8 mouse cellular contexts compared by ENCODE assay signal in genomic region chr1:131137717-131138118, GRCm38 (mm10). TPM values are rescaled to one million over a fixed set of nuclear protein-coding genes. Genes with fewer than 3 reads are reported as not detected.
DNase-seq lines count a peak whose midpoint lies in the region; ATAC-seq and TF ChIP-seq lines count a peak whose summit lies in the region.

No protein-coding gene starts in this region.

- H3K9ac ChIP-seq in limb, embryonic 12.5 days (replicated peaks) = peak overlapping the region; percentile 71

- ATAC-seq in Patski = peak; percentile 29
- ATAC-seq in erythroblast, adult 5-6 weeks (replicated peaks; ENCODE audit: low FRiP score, poor library complexity, severe bottlenecking) = peak; percentile 19; the same call in 1 of the 2 replicates
- peak; percentile 84 for ATAC-seq in limb, embryonic 12.5 days (ENCODE audit: insufficient number of reproducible peaks, insufficient read depth, low FRiP score, low TSS enrichment, low read depth)

- peak; percentile 50 for DNase-seq in kidney, postnatal 10 days
- DNase-seq in kidney, postnatal 36 days = no peak
- DNase-seq in Patski (ENCODE audit: low read depth, low spot score) = no peak
- no peak for DNase-seq in ovary, postnatal 36 days (ENCODE audit: low spot score)
- DNase-seq in Muller cell, postnatal 12 days (ENCODE audit: inconsistent ontology term) = no peak

- no peaks in the 10 kb centered on the region for H3K9me3 ChIP-seq in limb, embryonic 12.5 days

- no peak for TF ChIP-seq POLR2A in small intestine, adult 2 months (IDR thresholded peaks at IDR 0.05; ENCODE audit: low read depth, low read length)

- in situ Hi-C loops in Patski (cut with MboI; ENCODE audit: low pct_unique_long_range_greater_than_20kb) = loop anchor here (25.0 kb wide), 1 partner anchor 1200 kb away; no protein-coding TSS in a partner anchor

- H3K4me3 ChIP-seq in limb, embryonic 12.5 days (replicated peaks) = peak overlapping the region; percentile 66
- H3K4me3 ChIP-seq in small intestine, adult 2 months (ENCODE audit: low read depth, low read length) = peak overlapping the region; percentile 92

- no peaks in the 10 kb centered on the region for H3K4me1 ChIP-seq in limb, embryonic 12.5 days (replicated peaks)
- no peaks in the 10 kb centered on the region; the same call in 1 of the 2 replicates for H3K4me1 ChIP-seq in small intestine, adult 2 months (ENCODE audit: control insufficient read depth, insufficient read depth, insufficient read length, low read length)

- no peak for TF ChIP-seq CTCF in Patski (IDR thresholded peaks at IDR 0.05)
- no peak for TF ChIP-seq CTCF in small intestine, adult 2 months (IDR thresholded peaks at IDR 0.05; ENCODE audit: extremely low read depth, insufficient read length, insufficient replicate concordance, low read depth, low read length)

- 0% methylated on average over 34 of the region's 36 CpGs for WGBS in limb, embryonic 12.5 days
- WGBS in small intestine, adult 2 months = 2% methylated on average over 36 of the region's 36 CpGs

- POLR2A ChIA-PET in Patski (lab: Charles Lee) = interaction anchor here (1.3 kb wide), 1 partner anchor 15 kb away, joined by 3 read pairs; the partner anchor contains the start of gene Eif2d

- peak overlapping the region; percentile 84 for H3K4me2 ChIP-seq in limb, embryonic 12.5 days

- H3K27ac ChIP-seq in limb, embryonic 12.5 days = peak overlapping the region; percentile 83
- no peak overlapping the region for H3K27ac ChIP-seq in small intestine, adult 2 months (ENCODE audit: insufficient read depth, low read depth, low read length)

- CTCF ChIA-PET in Patski (lab: Charles Lee) = interaction anchor here (1.0 to 1.6 kb wide), 3 partner anchors 18 to 122 kb away, joined by 3 to 13 read pairs (median 4); no protein-coding TSS in a partner anchor

- no peaks in the 10 kb centered on the region for H3K27me3 ChIP-seq in Patski
- no peaks in the 10 kb centered on the region for H3K27me3 ChIP-seq in limb, embryonic 12.5 days
- no peaks in the 10 kb centered on the region for H3K27me3 ChIP-seq in small intestine, adult 2 months (ENCODE audit: control insufficient read depth, insufficient read depth, low read length)

- no peaks in the 10 kb centered on the region for H3K36me3 ChIP-seq in limb, embryonic 12.5 days
- no peaks in the 10 kb centered on the region for H3K36me3 ChIP-seq in small intestine, adult 2 months (ENCODE audit: control insufficient read depth, insufficient read depth, low read length)

RNA-seq across cellular contexts. Expression of gene Dyrk3, which starts 0.4 kb away (rescaled TPM):
- 11.7 TPM for polyA plus RNA-seq in Patski (2021)
- 92.8 and 106 TPM in 2 replicates for total RNA-seq in erythroblast, adult 5-6 weeks (2015; ENCODE audit: low replicate concordance)
- total RNA-seq in erythroblast, adult 5-6 weeks (2017; ENCODE audit: low replicate concordance) = 97.3 and 107 TPM in 2 replicates
- polyA plus RNA-seq in limb, embryonic 12.5 days (2016; fragmentation: Nextera tagmentation; extraction: Ambion mirVana) = 3.9 and 5.5 TPM in 2 replicates
- polyA plus RNA-seq in small intestine, adult 2 months (2012; rRNA removed) = 0.51 and 0.65 TPM in 2 replicates

RNA-seq across cellular contexts. Expression of gene Eif2d, which starts 15.3 kb away (rescaled TPM):
- polyA plus RNA-seq in Patski (2021) = 53.8 TPM
- 10.8 and 13.6 TPM in 2 replicates for total RNA-seq in erythroblast, adult 5-6 weeks (2015; ENCODE audit: low replicate concordance)
- total RNA-seq in erythroblast, adult 5-6 weeks (2017; ENCODE audit: low replicate concordance) = 10.9 and 12.4 TPM in 2 replicates
- polyA plus RNA-seq in limb, embryonic 12.5 days (2016; fragmentation: Nextera tagmentation; extraction: Ambion mirVana) = 66.1 and 68.8 TPM in 2 replicates
- polyA plus RNA-seq in small intestine, adult 2 months (2012; rRNA removed) = 10.3 and 14.4 TPM in 2 replicates

RNA-seq across cellular contexts. Expression of gene Mapkapk2, which starts 40.1 kb away (rescaled TPM):
- 129 TPM for polyA plus RNA-seq in Patski (2021)
- 38.0 and 49.5 TPM in 2 replicates for total RNA-seq in erythroblast, adult 5-6 weeks (2015; ENCODE audit: low replicate concordance)
- total RNA-seq in erythroblast, adult 5-6 weeks (2017; ENCODE audit: low replicate concordance) = 26.3 and 33.3 TPM in 2 replicates
- polyA plus RNA-seq in limb, embryonic 12.5 days (2016; fragmentation: Nextera tagmentation; extraction: Ambion mirVana) = 56.3 and 58.9 TPM in 2 replicates
- 33.1 and 61.0 TPM in 2 replicates for polyA plus RNA-seq in small intestine, adult 2 months (2012; rRNA removed)

Comparison
In these comparisons a context has a peak if more than half of its experiments do, and no peak if none do; other contexts are left out.
1. ATAC-seq: peak in every context shown above with its lines; median percentile 84 in limb, embryonic 12.5 days; 29 in Patski; 19 in erythroblast, adult 5-6 weeks.